Comparison of ENCODE assay signal across 28 mouse cellular contexts in the genomic region with DNA sequence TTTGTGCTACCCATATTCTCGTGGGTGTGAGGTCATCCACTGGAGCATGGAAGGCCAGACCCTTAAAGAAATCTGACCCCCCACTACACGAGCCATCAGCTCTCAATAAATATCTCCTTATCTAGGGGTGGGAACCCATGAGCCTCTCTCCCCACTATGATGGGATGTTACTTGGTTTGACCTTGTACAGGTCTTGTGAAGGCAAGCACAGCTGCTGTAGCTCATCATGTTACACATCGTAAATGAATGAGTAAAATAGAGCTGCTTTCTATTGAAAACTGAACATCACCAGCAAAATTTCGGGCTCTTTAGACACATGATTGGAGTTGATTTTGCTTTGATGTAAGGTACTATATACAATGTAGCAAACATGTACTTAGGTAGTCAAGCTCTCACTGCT.
"Had no signal": no experiment of that assay in that cellular context is flagged by ENCODE, and none has a peak within 500 bp of the region (broad histone marks: within the 10 kb centered on the region; RNA-seq: fewer than 3 reads in every experiment).

No protein-coding gene starts in this region.

- H3K27ac ChIP-seq: embryonic facial prominence, embryonic 10.5 days; embryonic facial prominence, embryonic 12.5 days; embryonic facial prominence, embryonic 13.5 days; embryonic facial prominence, embryonic 15.5 days; forebrain, embryonic 10.5 days; forebrain, embryonic 12.5 days; forebrain, embryonic 13.5 days; forebrain, embryonic 15.5 days; gastrocnemius, adult 2 months; heart, adult 2 months had no signal

- ATAC-seq: forebrain, embryonic 13.5 days; forebrain, embryonic 14.5 days; forebrain, embryonic 15.5 days; forebrain, embryonic 16.5 days; forebrain, postnatal 0 days had no signal

- H3K4me1 ChIP-seq: embryonic facial prominence, embryonic 15.5 days; forebrain, embryonic 13.5 days had no signal

- H3K27me3 ChIP-seq: embryonic facial prominence, embryonic 12.5 days; embryonic facial prominence, embryonic 13.5 days; embryonic facial prominence, embryonic 15.5 days; forebrain, embryonic 12.5 days; forebrain, embryonic 13.5 days; forebrain, embryonic 15.5 days had no signal

- H3K4me3 ChIP-seq: embryonic facial prominence, embryonic 10.5 days; embryonic facial prominence, embryonic 12.5 days; embryonic facial prominence, embryonic 13.5 days; embryonic facial prominence, embryonic 15.5 days; erythroblast, embryonic 14.5 days; forebrain, embryonic 10.5 days; forebrain, embryonic 12.5 days; forebrain, embryonic 13.5 days; forebrain, embryonic 15.5 days; gastrocnemius, adult 2 months; heart, adult 2 months had no signal

- H3K4me2 ChIP-seq: embryonic facial prominence, embryonic 12.5 days; embryonic facial prominence, embryonic 13.5 days; embryonic facial prominence, embryonic 15.5 days; forebrain, embryonic 12.5 days; forebrain, embryonic 13.5 days; forebrain, embryonic 15.5 days had no signal

- H3K9ac ChIP-seq: embryonic facial prominence, embryonic 12.5 days; embryonic facial prominence, embryonic 13.5 days; embryonic facial prominence, embryonic 15.5 days; forebrain, embryonic 12.5 days; forebrain, embryonic 13.5 days; forebrain, embryonic 15.5 days; forebrain, postnatal 0 days had no signal

- H3K36me3 ChIP-seq: embryonic facial prominence, embryonic 10.5 days; embryonic facial prominence, embryonic 12.5 days; embryonic facial prominence, embryonic 13.5 days; embryonic facial prominence, embryonic 15.5 days; forebrain, embryonic 10.5 days; forebrain, embryonic 12.5 days; forebrain, embryonic 15.5 days had no signal

- DNase-seq: cerebellum, adult 2 months; cerebellum, adult 8-10 months; cerebellum, adult 9-10 months; cerebellum, adult 9-11 months; cerebellum, postnatal 10 days; cerebellum, postnatal 14 days; cerebellum, postnatal 25 days; embryo, embryonic 11 days; forebrain, postnatal 0 days; gastrocnemius, adult 2 months; gastrocnemius, postnatal 10 days; gastrocnemius, postnatal 14 days; gastrocnemius, postnatal 25 days; gastrocnemius, postnatal 36 days; heart, adult 11 months; heart, adult 18-20 months; heart, adult 2 months had no signal

- H3K9me3 ChIP-seq: embryonic facial prominence, embryonic 10.5 days; embryonic facial prominence, embryonic 12.5 days; embryonic facial prominence, embryonic 13.5 days; embryonic facial prominence, embryonic 15.5 days; forebrain, embryonic 10.5 days; forebrain, embryonic 12.5 days; forebrain, embryonic 13.5 days; forebrain, embryonic 15.5 days had no signal
